Mouse (Mus musculus) hindbrain, embryonic 10.5 days (tissue): ENCODE measurements around the gene Gtf2i. TPM values are rescaled to one million over a fixed set of nuclear protein-coding genes. Genes with fewer than 3 reads are reported as not detected.

ENCODE experiments used
- DNase-seq: peaks from one replicate; pipeline ENCODE4 v3.0.0-alpha.2; 2017; ENCODE audit warnings: low spot score
- H3K27ac ChIP-seq: fragments of 300-500 bp; sonication (generic); 2 replicates; pipeline ENCODE4 v1.5.1; 2016; ENCODE audit warnings: mild to moderate bottlenecking, moderate library complexity
- H3K27me3 ChIP-seq: fragments of 300-500 bp; sonication (generic); 2 replicates; pipeline ENCODE4 v1.6.1; 2016; ENCODE audit warnings: mild to moderate bottlenecking; ENCODE audit not compliant: poor library complexity, insufficient read depth, severe bottlenecking
- H3K36me3 ChIP-seq: fragments of 300-500 bp; sonication (generic); 2 replicates; pipeline ENCODE4 v1.6.1; 2016; ENCODE audit warnings: mild to moderate bottlenecking, moderate library complexity
- H3K4me1 ChIP-seq: fragments of 300-500 bp; sonication (generic); replicated peaks from 2 replicates; pipeline ENCODE4 v1.6.1; 2016; ENCODE audit warnings: mild to moderate bottlenecking
- H3K4me3 ChIP-seq: fragments of 300-500 bp; sonication (generic); 2 replicates; pipeline ENCODE4 v1.5.1; 2016; ENCODE audit warnings: mild to moderate bottlenecking, moderate library complexity
- H3K9me3 ChIP-seq: fragments of 300-500 bp; sonication (generic); 2 replicates; pipeline ENCODE4 v1.6.1; 2016; ENCODE audit warnings: mild to moderate bottlenecking, moderate library complexity
- WGBS: fragments of 180-500 bp; shearing (Covaris S2); methylation state at CpG from one replicate; pipeline ENCODE4 v1.1.7; 2016; 5-methylcytosine and 5-hydroxymethylcytosine counted together
- polyA plus RNA-seq: library from polyadenylated mRNA; unstranded; fragments of >200 nt; fragmentation: Nextera tagmentation; extraction: Ambion mirVana; gene quantifications from 2 replicates; pipeline ENCODE4 v1.2.1, GENCODE M21; 2016

Gene Gtf2i
- polyA plus RNA-seq, 1 experiment from 2014 or later = 189 TPM

- Histone ChIP-seq H3K4me3 (no peak overlapping the region), H3K9me3 (no peaks in the 10 kb centered on the region), H3K36me3 (peaks cover 100% of the 10 kb centered on the region), H3K27ac (no peak overlapping the region), H3K27me3 (no peaks in the 10 kb centered on the region), H3K4me1 (no peaks in the 10 kb centered on the region)
- 98% methylated on average over 6 of the region's 6 CpGs for WGBS
- DNase-seq = no peak
Observed at GRCm38 (mm10) chr5:134291096-134291495, 23.5 kb downstream of the Gtf2i start.

- no peaks in the 10 kb centered on the region for H3K9me3 ChIP-seq
- peaks cover 100% of the 10 kb centered on the region for H3K36me3 ChIP-seq
- 92% methylated on average over 12 of the region's 12 CpGs for WGBS
- no peaks in the 10 kb centered on the region for H3K27me3 ChIP-seq
- H3K27ac ChIP-seq = no peak overlapping the region
- H3K4me1 ChIP-seq = no peaks in the 10 kb centered on the region
- H3K4me3 ChIP-seq = no peak overlapping the region
- no peak for DNase-seq
Observed at GRCm38 (mm10) chr5:134289935-134290560, 24.5 kb downstream of the Gtf2i start.

GRCm38 (mm10) chr5:134288071-134288470 is 26.5 kb downstream of the Gtf2i start:
- Histone ChIP-seq H3K36me3 (peaks cover 100% of the 10 kb centered on the region), H3K4me1 (no peaks in the 10 kb centered on the region), H3K27ac (no peak overlapping the region), H3K4me3 (no peak overlapping the region), H3K9me3 (no peaks in the 10 kb centered on the region), H3K27me3 (no peaks in the 10 kb centered on the region)
- WGBS = 99% methylated on average over 3 of the region's 3 CpGs
- no peak for DNase-seq

GRCm38 (mm10) chr5:134284921-134285320 is 29.6 kb downstream of the Gtf2i start:
- Histone ChIP-seq H3K4me1 (no peaks in the 10 kb centered on the region), H3K36me3 (peaks cover 99% of the 10 kb centered on the region)
- WGBS = 94% methylated on average over 12 of the region's 12 CpGs

GRCm38 (mm10) chr5:134282603-134283002 is 32.0 kb downstream of the Gtf2i start:
- Histone ChIP-seq H3K27me3 (no peaks in the 10 kb centered on the region), H3K4me1 (no peaks in the 10 kb centered on the region), H3K4me3 (no peak overlapping the region), H3K27ac (no peak overlapping the region), H3K9me3 (no peaks in the 10 kb centered on the region), H3K36me3 (peaks cover 99% of the 10 kb centered on the region)
- DNase-seq = no peak
- WGBS = 94% methylated on average over 9 of the region's 9 CpGs

More at GRCm38 (mm10) chr5:134284921-134285320, 29.6 kb downstream of the Gtf2i start:
- H3K27ac ChIP-seq = no peak overlapping the region
- no peak overlapping the region for H3K4me3 ChIP-seq
- H3K9me3 ChIP-seq = no peaks in the 10 kb centered on the region
- no peaks in the 10 kb centered on the region for H3K27me3 ChIP-seq
- DNase-seq = no peak

- WGBS = 78% methylated on average over 3 of the region's 3 CpGs
- Histone ChIP-seq H3K4me3 (no peak overlapping the region), H3K27ac (no peak overlapping the region), H3K9me3 (no peaks in the 10 kb centered on the region), H3K27me3 (no peaks in the 10 kb centered on the region), H3K36me3 (peaks cover 99% of the 10 kb centered on the region), H3K4me1 (no peaks in the 10 kb centered on the region)
- no peak for DNase-seq
Observed at GRCm38 (mm10) chr5:134282076-134282475, 32.5 kb downstream of the Gtf2i start.

GRCm38 (mm10) chr5:134279371-134279770 is 35.2 kb downstream of the Gtf2i start:
- H3K36me3 ChIP-seq = peaks cover 99% of the 10 kb centered on the region
- H3K4me3 ChIP-seq = no peak overlapping the region
- WGBS = 91% methylated on average over 7 of the region's 7 CpGs
- H3K9me3 ChIP-seq = no peaks in the 10 kb centered on the region
- H3K27me3 ChIP-seq = no peaks in the 10 kb centered on the region
- DNase-seq = no peak
- no peak overlapping the region for H3K27ac ChIP-seq
- H3K4me1 ChIP-seq = no peaks in the 10 kb centered on the region

- WGBS = 91% methylated on average over 4 of the region's 4 CpGs
- Histone ChIP-seq H3K27ac (no peak overlapping the region), H3K36me3 (peaks cover 99% of the 10 kb centered on the region), H3K9me3 (no peaks in the 10 kb centered on the region), H3K4me1 (no peaks in the 10 kb centered on the region), H3K27me3 (no peaks in the 10 kb centered on the region), H3K4me3 (no peak overlapping the region)
- DNase-seq = no peak
Observed at GRCm38 (mm10) chr5:134277109-134277508, 37.5 kb downstream of the Gtf2i start.

GRCm38 (mm10) chr5:134275556-134275955 is 39.0 kb downstream of the Gtf2i start:
- Histone ChIP-seq H3K9me3 (no peaks in the 10 kb centered on the region), H3K36me3 (peaks cover 99% of the 10 kb centered on the region), H3K27ac (no peak overlapping the region), H3K4me3 (no peak overlapping the region), H3K27me3 (no peaks in the 10 kb centered on the region), H3K4me1 (no peaks in the 10 kb centered on the region)
- DNase-seq = no peak
- 92% methylated on average over 10 of the region's 10 CpGs for WGBS

GRCm38 (mm10) chr5:134275021-134275420 is 39.5 kb downstream of the Gtf2i start:
- Histone ChIP-seq H3K9me3 (no peaks in the 10 kb centered on the region), H3K36me3 (peaks cover 99% of the 10 kb centered on the region), H3K27me3 (no peaks in the 10 kb centered on the region), H3K4me1 (no peaks in the 10 kb centered on the region), H3K27ac (no peak overlapping the region), H3K4me3 (no peak overlapping the region)
- DNase-seq = no peak
- 93% methylated on average over 11 of the region's 11 CpGs for WGBS

- H3K27me3 ChIP-seq = no peaks in the 10 kb centered on the region
- no peak overlapping the region for H3K27ac ChIP-seq
- no peak for DNase-seq
- H3K9me3 ChIP-seq = no peaks in the 10 kb centered on the region
- no peak overlapping the region for H3K4me3 ChIP-seq
- WGBS = 87% methylated on average over 8 of the region's 8 CpGs
- peaks cover 99% of the 10 kb centered on the region for H3K36me3 ChIP-seq
- no peaks in the 10 kb centered on the region for H3K4me1 ChIP-seq
Observed at GRCm38 (mm10) chr5:134273761-134274160, 40.8 kb downstream of the Gtf2i start.

GRCm38 (mm10) chr5:134272761-134273160 is 41.8 kb downstream of the Gtf2i start:
- WGBS = 87% methylated on average over 11 of the region's 11 CpGs
- Histone ChIP-seq H3K9me3 (no peaks in the 10 kb centered on the region), H3K4me3 (no peak overlapping the region), H3K4me1 (no peaks in the 10 kb centered on the region), H3K27ac (no peak overlapping the region), H3K36me3 (peaks cover 99% of the 10 kb centered on the region), H3K27me3 (no peaks in the 10 kb centered on the region)
- no peak for DNase-seq

- H3K4me1 ChIP-seq = no peaks in the 10 kb centered on the region
- H3K36me3 ChIP-seq = peaks cover 99% of the 10 kb centered on the region
- no peak overlapping the region for H3K27ac ChIP-seq
- WGBS = 94% methylated on average over 11 of the region's 11 CpGs
- no peak for DNase-seq
- H3K27me3 ChIP-seq = no peaks in the 10 kb centered on the region
- no peak overlapping the region for H3K4me3 ChIP-seq
- no peaks in the 10 kb centered on the region for H3K9me3 ChIP-seq
Observed at GRCm38 (mm10) chr5:134271421-134271820, 43.1 kb downstream of the Gtf2i start.

GRCm38 (mm10) chr5:134270566-134270965 is 44.0 kb downstream of the Gtf2i start:
- H3K36me3 ChIP-seq = peaks cover 99% of the 10 kb centered on the region
- 92% methylated on average over 4 of the region's 4 CpGs for WGBS
- no peak overlapping the region for H3K27ac ChIP-seq
- no peaks in the 10 kb centered on the region for H3K27me3 ChIP-seq
- no peaks in the 10 kb centered on the region for H3K4me1 ChIP-seq
- no peak overlapping the region for H3K4me3 ChIP-seq
- no peaks in the 10 kb centered on the region for H3K9me3 ChIP-seq
- no peak for DNase-seq
